Mouse (Mus musculus) brain, embryonic 14.5 days (tissue): ENCODE measurements around the gene Wdr37.

ENCODE experiments used
- CTCF ChIP-seq: fragments of 200-500 bp; IDR thresholded peaks from 2 replicates; pipeline ENCODE4 v1.5.1; 2012; ENCODE audit warnings: inconsistent platforms, mild to moderate bottlenecking, moderate library complexity, borderline replicate concordance; ENCODE audit not compliant: insufficient read depth, insufficient read length; ENCODE audit errors: extremely low read depth
- POLR2A ChIP-seq: fragments of 200-500 bp; IDR thresholded peaks from 2 replicates; pipeline ENCODE4 v1.6.1; 2012; ENCODE audit warnings: mild to moderate bottlenecking, inconsistent platforms, borderline replicate concordance; ENCODE audit not compliant: poor library complexity, insufficient read depth, insufficient read length, severe bottlenecking; ENCODE audit errors: extremely low read depth

- no peak for TF ChIP-seq POLR2A
- no peak for TF ChIP-seq CTCF
Measured at GRCm38 (mm10) chr13:8769654-8770227, 102.0 kb downstream of the Wdr37 start.
